Mouse (Mus musculus): Measurements from ENCODE around the gene Cadps.

The Cadps gene

DNA sequence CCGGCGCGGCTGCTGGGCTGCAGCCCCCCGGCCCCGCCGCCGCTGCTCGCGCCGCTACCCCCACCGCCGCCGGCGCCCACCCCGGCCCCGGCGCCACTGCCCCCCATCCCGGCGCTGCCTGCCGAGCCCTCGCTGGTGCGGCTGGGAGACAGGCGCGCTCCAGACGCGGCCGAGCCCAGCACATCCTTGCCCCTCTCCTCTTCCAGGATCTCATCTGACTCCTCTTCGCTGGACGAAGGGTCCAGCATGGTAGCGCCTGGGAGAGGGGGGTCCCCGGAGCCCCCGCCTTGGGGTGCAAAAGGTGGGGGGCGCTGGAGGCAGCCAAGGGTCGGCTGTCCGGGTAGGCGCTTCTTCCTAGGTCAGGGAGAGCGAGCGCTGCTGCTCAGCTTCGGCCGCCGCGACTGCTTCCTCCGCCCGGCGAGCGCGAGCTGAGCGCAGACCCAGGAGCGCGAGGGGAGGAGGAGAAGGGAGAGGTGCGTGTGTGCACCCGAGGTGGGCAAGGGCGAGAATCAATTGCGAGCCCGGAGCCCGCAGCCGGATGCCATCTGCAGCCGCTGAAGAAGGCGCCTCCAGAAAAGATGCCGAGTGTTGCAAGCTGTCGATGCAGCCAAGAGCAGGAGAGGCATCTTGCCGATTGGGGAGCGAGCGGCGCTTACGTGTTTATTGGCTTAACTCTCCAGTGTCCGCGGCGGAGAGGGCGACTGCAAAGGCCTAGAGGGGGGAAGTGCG, at the start of gene Cadps:
TSS of gene Cadps (minus strand) at position 589 of the 729 bp plus-strand sequence.
- peak; percentile 72 for DNase-seq

GRCm38 (mm10) chr14:12869605-12870004, 46.7 kb upstream of the Cadps start:
- no peak for DNase-seq

GRCm38 (mm10) chr14:12865258-12865657, 42.4 kb upstream of the Cadps start:
- no peak for DNase-seq

- DNase-seq: no peak
Measured at GRCm38 (mm10) chr14:12843860-12844259, 21.0 kb upstream of the Cadps start.

DNA sequence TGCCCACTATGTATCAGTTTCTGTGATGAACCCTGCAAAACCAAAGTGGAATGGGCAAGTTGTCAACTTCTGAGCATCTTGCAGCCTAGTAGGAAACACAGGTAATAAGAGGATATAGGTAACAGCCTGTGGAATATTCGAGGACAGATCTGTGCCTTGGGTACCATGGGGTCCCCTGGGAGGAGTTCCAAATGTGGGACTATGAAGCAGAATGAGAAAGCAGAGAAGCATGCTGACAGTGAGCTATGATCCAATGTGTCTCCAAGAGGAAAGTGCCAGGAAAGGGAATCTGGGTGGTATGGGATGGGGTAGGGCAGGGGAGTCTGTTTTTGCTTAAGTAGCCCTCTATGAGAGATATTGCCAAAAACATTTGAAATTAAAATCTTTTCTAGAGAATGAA, 16.6 kb upstream of the Cadps start:
- DNase-seq: no peak

- DNase-seq: no peak
Measured at GRCm38 (mm10) chr14:12838949-12839348, 16.1 kb upstream of the Cadps start.

DNA sequence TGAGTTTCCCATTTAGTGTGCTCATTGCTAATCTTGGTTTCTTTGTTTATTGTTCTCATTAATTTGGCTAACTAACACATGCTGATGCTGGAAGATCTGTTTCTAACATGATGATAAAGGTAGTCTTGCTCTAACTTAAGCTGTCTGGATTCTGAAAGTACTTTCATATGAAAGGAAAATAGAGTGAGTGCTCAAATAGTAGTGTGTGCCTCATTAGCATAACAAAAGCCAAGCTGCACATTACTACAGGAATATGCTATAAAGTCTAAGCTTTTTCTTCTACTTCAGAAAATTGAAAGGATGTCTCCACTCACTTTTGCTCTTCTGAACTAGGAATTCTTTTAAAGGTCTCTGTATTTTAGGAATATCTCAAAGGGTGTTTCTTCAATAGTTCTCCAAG, 15.4 kb upstream of the Cadps start:
- no peak for DNase-seq

DNA sequence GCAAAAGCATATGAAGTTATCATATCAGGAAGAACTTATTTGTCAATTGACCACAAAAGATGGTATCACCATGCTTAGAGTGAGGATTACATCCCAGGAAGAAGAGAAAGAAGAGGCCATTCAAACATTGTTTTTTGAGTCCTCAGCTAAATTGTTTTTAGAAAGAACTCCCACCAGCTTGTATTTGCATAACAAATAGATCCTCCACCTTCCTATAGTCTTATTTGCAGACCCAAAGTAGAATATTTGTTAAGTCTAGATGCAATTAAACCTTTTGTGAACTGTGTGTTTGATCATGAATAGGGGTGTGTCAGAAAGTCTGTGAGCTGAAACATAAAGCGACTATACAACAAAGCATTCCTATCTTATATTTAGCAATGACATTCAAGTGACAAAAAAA, 15.0 kb upstream of the Cadps start:
- DNase-seq: no peak

- DNase-seq: no peak
Measured at GRCm38 (mm10) chr14:12823781-12824180, 902 bp upstream of the Cadps start.

- peak; percentile 67 for DNase-seq
Measured at GRCm38 (mm10) chr14:12821831-12822490, 918 bp downstream of the Cadps start.

DNA sequence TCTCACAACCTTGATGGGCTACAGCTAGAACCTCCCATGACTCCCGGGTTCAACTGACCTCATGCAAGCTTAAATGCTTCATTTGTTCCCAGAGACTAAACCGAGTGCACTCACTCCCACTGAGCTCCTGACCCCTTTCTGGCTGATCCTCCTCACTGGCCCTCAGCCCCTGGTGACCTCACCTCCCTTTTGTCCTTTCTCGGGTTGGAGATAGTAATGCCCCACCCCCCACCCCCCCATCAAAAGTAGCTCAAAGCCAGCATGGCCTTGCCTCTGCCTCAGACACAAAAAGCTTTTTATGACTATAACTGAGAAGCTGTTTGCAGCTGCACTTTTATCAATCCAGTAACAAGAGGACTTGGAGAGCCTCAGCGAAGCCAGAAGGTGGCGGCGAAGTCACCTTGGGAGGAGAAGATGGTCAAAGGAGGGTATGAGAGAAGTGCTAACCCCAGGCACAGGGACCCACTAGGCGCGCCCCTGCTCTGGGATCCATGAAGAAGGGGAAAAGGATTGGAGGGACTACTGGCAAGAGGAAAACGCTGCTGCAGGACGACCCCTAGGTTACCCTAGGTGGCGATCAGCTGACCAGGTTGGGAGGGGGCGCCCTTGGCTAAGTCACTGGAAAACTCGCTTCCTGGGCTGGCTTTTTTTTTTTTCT, 1.6 kb downstream of the Cadps start:
- no peak for DNase-seq

- DNase-seq: no peak
Measured at GRCm38 (mm10) chr14:12820149-12820548, 2.7 kb downstream of the Cadps start.

GRCm38 (mm10) chr14:12818442-12818841, 4.4 kb downstream of the Cadps start:
- no peak for DNase-seq

- no peak for DNase-seq
Measured at GRCm38 (mm10) chr14:12812072-12812471, 10.8 kb downstream of the Cadps start.

GRCm38 (mm10) chr14:12802995-12803394, 19.9 kb downstream of the Cadps start:
- DNase-seq: no peak

- peak; percentile 40 for DNase-seq
Measured at GRCm38 (mm10) chr14:12801100-12801499, 21.8 kb downstream of the Cadps start.

DNA sequence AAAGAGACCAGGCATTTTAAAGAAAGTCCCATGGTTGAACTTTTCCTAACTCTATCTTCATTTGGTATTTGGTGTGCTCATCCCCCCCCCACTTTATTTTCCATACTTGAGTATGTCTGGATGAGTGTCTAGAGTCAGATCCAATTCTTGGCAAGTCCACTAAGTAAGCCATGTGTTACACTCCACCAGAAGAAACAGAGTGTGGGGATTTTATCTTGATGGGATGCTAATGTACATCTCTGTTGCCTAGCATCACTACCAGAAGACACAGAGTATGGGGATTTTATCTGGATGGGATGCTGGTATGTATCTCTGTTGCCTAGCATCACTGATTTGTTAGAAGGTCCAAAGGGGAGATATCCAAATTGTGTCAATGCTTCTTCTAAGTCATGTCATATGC, 24.0 kb downstream of the Cadps start:
- no peak for DNase-seq

DNA sequence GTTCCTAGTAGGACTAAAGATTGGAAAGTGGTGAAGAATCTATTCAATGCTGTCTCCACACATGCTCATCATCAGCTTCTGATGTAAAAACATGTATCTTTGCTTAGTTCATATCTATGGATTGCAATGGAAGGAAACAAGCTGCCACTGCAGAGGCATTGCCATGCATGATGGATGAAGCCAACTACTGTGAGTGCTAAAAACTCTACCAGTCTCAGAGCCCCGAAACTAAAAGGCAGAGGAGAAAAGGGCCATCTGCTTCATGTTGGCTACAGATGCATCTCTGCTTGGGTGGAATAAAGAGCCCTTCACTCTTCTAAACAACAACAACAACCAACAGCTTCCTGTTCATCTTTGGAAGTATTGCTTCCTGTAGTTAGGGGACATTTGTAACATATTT, 38.6 kb downstream of the Cadps start:
- DNase-seq: no peak

- DNase-seq: no peak
Measured at GRCm38 (mm10) chr14:12780016-12780415, 42.9 kb downstream of the Cadps start.

DNA sequence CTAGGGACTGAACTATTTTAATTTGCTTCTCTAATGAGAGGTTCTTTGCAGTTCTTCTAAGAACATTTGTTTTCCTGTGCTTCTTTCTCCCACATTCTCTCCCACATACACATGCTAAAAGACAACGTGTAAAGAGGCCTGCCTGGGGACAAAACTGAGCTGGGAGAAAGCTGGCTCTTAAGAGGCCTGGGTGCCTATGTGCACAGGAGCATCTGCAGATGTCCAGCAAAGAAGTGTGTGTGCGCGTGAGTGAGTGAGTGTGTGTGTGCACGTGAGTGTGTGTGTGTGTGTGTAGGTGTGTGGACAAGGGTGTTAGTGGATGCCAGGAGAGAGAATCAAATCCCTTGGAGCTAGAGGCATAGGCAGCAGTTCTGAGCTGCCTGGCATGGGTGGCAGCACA, 44.9 kb downstream of the Cadps start:
- no peak for DNase-seq

- DNase-seq: no peak
Measured at GRCm38 (mm10) chr14:12768870-12769269, 54.0 kb downstream of the Cadps start.

- no peak for DNase-seq
Measured at GRCm38 (mm10) chr14:12753237-12753636, 69.6 kb downstream of the Cadps start.

- DNase-seq: no peak
Measured at GRCm38 (mm10) chr14:12751821-12752220, 71.1 kb downstream of the Cadps start.

DNA sequence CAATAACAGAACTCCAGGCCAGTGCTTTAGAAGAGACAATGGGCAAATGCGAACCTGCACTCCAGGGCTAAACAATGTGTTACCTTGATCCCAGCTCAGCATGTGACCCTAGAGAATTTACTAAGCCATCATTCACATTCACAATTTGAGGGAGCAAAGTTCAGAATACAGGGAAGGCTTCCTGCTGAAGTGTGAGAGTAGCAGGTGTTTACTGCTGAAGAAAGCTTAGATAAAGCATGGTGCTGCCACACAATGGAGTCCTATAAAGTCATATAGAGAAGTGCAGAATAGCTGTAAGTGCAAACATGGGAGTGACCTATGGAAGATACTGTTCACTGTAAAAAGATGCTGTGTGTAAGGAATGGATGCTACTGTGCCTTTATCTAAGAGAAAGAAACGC, 91.9 kb downstream of the Cadps start:
- no peak for DNase-seq

Measured in right cerebral cortex, postnatal 4 days (tissue).